Mouse (Mus musculus): Measurements from ENCODE around the gene Arel1. TPM values are rescaled to one million over a fixed set of nuclear protein-coding genes. Genes with fewer than 3 reads are reported as not detected.

Gene Arel1
- polyA plus RNA-seq (2014; fragmentation: Nextera tagmentation; extraction: Ambion mirVana): 41.0 and 45.0 TPM in 2 replicates

DNA sequence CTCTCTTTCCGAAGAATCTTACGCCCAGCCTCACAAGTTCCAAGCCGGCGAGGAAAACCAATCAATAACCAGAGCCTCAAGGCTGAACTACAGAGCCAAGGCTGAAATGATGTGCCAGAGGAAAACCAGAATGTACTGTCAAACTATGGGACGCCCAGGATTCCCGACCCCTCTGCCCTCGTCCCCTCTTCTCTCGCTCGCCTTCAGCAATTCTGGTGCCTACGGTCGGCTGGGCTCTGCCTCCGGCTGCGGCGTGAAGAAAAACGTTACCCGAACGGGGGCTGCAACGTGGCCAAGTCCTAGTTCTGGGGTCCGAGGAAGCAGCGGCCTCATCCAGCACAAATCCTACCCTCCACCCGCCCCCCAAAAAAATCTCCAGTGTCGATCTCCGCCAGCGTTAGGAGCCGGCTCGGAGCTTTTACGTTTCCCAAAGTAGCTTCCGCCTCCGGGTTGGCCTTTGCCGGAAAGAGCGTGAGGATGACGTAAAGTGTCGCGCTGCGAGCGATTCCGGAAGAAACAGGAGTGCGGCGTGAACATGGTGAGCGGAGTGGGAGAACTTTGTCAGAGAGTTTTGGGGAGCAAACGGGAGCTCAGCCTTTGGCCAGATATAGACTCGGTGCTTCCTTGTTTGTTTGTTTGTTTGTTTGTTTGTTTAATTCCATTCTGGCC, at the start of gene Arel1, which contains the start of gene Fcf1:
Gene Arel1 (minus strand): TSS at position 473 of the 669 bp plus-strand sequence.
Gene Fcf1 (plus strand): TSS at position 470 of the 669 bp plus-strand sequence.
- H3K9me3 ChIP-seq (ENCODE audit: control insufficient read depth, low read length): no peaks in the 10 kb centered on the region
- H3K4me1 ChIP-seq (replicated peaks; ENCODE audit: control insufficient read depth, insufficient read depth, low read length): peaks cover 11% of the 10 kb centered on the region
- under 1% methylated on average over 42 of the region's 42 CpGs for WGBS
- H3K4me3 ChIP-seq (replicated peaks; ENCODE audit: low read length): peak within 1 kb of the TSS; percentile 97
- H3K27ac ChIP-seq: peak within 1 kb of the TSS; percentile 71
- ATAC-seq (ENCODE audit: low FRiP score): peak; percentile 86
- peak within 1 kb of the TSS; percentile 77 for H3K4me2 ChIP-seq (replicated peaks)
- H3K27me3 ChIP-seq (ENCODE audit: control insufficient read depth, insufficient read depth, low read length): no peaks in the 10 kb centered on the region
- DNase-seq (ENCODE audit: low spot score): peak; percentile 94
- peak within 1 kb of the TSS; percentile 92 for H3K9ac ChIP-seq
- H3K36me3 ChIP-seq (replicated peaks; ENCODE audit: control insufficient read depth, insufficient read depth): peaks cover 29% of the 10 kb centered on the region

GRCm38 (mm10) chr12:85012185-85012584, 41.5 kb upstream of the Arel1 start:
- Histone ChIP-seq H3K4me2 (replicated peaks) (no peak overlapping the region), H3K4me1 (replicated peaks; ENCODE audit: control insufficient read depth, insufficient read depth, low read length) (no peaks in the 10 kb centered on the region), H3K9me3 (ENCODE audit: control insufficient read depth, low read length) (no peaks in the 10 kb centered on the region), H3K9ac (no peak overlapping the region), H3K36me3 (replicated peaks; ENCODE audit: control insufficient read depth, insufficient read depth) (peaks cover 47% of the 10 kb centered on the region), H3K27ac (no peak overlapping the region), H3K4me3 (replicated peaks; ENCODE audit: low read length) (no peak overlapping the region), H3K27me3 (ENCODE audit: control insufficient read depth, insufficient read depth, low read length) (no peaks in the 10 kb centered on the region)
- DNase-seq (ENCODE audit: low spot score) (no peak), ATAC-seq (ENCODE audit: low FRiP score) (no peak)
- 95% methylated on average over 2 of the region's 2 CpGs for WGBS

DNA sequence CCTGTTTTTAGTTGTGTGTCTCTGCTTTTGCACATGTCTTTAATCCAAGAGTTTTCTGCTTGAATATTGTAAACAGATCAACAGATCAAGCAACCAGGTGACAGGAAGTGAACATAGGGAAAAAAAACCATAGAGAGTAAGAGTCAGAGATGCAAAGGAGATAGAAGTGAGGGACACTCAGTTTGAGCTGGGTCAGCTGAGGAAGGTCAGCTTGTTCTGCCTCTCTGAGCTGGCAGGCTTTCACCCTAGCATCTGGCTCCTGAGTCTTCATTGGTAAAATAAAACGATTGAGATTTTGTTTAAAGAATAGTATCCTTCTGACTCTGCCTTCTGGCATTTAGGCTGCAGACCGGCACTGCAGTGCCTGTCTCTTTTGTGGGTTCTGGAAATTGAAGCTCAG, 39.8 kb upstream of the Arel1 start:
- Histone ChIP-seq H3K27me3 (ENCODE audit: control insufficient read depth, insufficient read depth, low read length) (no peaks in the 10 kb centered on the region), H3K36me3 (replicated peaks; ENCODE audit: control insufficient read depth, insufficient read depth) (peaks cover 31% of the 10 kb centered on the region), H3K4me3 (replicated peaks; ENCODE audit: low read length) (no peak overlapping the region), H3K4me2 (replicated peaks) (no peak overlapping the region), H3K9ac (no peak overlapping the region), H3K27ac (no peak overlapping the region), H3K9me3 (ENCODE audit: control insufficient read depth, low read length) (no peaks in the 10 kb centered on the region), H3K4me1 (replicated peaks; ENCODE audit: control insufficient read depth, insufficient read depth, low read length) (no peaks in the 10 kb centered on the region)
- 95% methylated on average over 2 of the region's 2 CpGs for WGBS
- DNase-seq (ENCODE audit: low spot score) (no peak), ATAC-seq (ENCODE audit: low FRiP score) (no peak)

DNA sequence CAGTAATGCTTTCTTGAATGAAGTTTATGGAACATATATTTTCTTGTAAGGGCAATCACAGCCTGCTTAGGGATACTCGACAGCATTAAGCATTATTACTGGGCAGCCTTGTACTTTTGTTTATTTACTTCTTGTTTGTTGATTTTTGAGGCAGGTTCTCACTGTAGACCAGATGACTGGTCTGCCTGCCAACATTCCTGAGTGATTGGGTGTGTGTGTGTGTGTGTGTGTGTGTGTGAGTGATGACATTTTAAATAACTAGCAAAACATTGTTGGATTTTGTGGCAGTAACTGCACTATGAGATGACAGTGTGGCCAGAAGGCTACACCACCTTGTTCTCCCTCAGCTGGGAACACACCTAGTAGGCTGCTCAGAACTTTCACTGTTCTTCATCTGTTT, 39.1 kb upstream of the Arel1 start:
- Histone ChIP-seq H3K4me2 (replicated peaks) (no peak overlapping the region), H3K9me3 (ENCODE audit: control insufficient read depth, low read length) (no peaks in the 10 kb centered on the region), H3K27me3 (ENCODE audit: control insufficient read depth, insufficient read depth, low read length) (no peaks in the 10 kb centered on the region), H3K27ac (no peak overlapping the region), H3K9ac (no peak overlapping the region), H3K4me3 (replicated peaks; ENCODE audit: low read length) (no peak overlapping the region), H3K36me3 (replicated peaks; ENCODE audit: control insufficient read depth, insufficient read depth) (peaks cover 28% of the 10 kb centered on the region), H3K4me1 (replicated peaks; ENCODE audit: control insufficient read depth, insufficient read depth, low read length) (no peaks in the 10 kb centered on the region)
- ATAC-seq (ENCODE audit: low FRiP score): no peak
- DNase-seq (ENCODE audit: low spot score): no peak
- WGBS: 88% methylated on average over 1 of the region's 1 CpGs

- Histone ChIP-seq H3K9me3 (ENCODE audit: control insufficient read depth, low read length) (no peaks in the 10 kb centered on the region), H3K27me3 (ENCODE audit: control insufficient read depth, insufficient read depth, low read length) (no peaks in the 10 kb centered on the region), H3K36me3 (replicated peaks; ENCODE audit: control insufficient read depth, insufficient read depth) (peaks cover 5% of the 10 kb centered on the region; the same call in 1 of the 2 replicates), H3K4me2 (replicated peaks) (no peak overlapping the region), H3K9ac (no peak overlapping the region), H3K27ac (no peak overlapping the region), H3K4me1 (replicated peaks; ENCODE audit: control insufficient read depth, insufficient read depth, low read length) (no peaks in the 10 kb centered on the region), H3K4me3 (replicated peaks; ENCODE audit: low read length) (no peak overlapping the region)
- ATAC-seq (ENCODE audit: low FRiP score) (no peak), DNase-seq (ENCODE audit: low spot score) (no peak)
Measured at GRCm38 (mm10) chr12:85007021-85007420, 36.3 kb upstream of the Arel1 start.

GRCm38 (mm10) chr12:85006206-85006605, 35.5 kb upstream of the Arel1 start:
- Histone ChIP-seq H3K27ac (no peak overlapping the region), H3K9me3 (ENCODE audit: control insufficient read depth, low read length) (no peaks in the 10 kb centered on the region), H3K4me1 (replicated peaks; ENCODE audit: control insufficient read depth, insufficient read depth, low read length) (0 out of 2 replicates have a peak, but pooled peaks cover under 1% of the 10 kb centered on the region), H3K36me3 (replicated peaks; ENCODE audit: control insufficient read depth, insufficient read depth) (peaks cover 5% of the 10 kb centered on the region; the same call in 1 of the 2 replicates), H3K9ac (no peak overlapping the region), H3K4me3 (replicated peaks; ENCODE audit: low read length) (no peak overlapping the region), H3K27me3 (ENCODE audit: control insufficient read depth, insufficient read depth, low read length) (no peaks in the 10 kb centered on the region), H3K4me2 (replicated peaks) (no peak overlapping the region)
- DNase-seq (ENCODE audit: low spot score) (no peak), ATAC-seq (ENCODE audit: low FRiP score) (no peak)
- WGBS: 88% methylated on average over 1 of the region's 1 CpGs

GRCm38 (mm10) chr12:84999053-84999452, 28.4 kb upstream of the Arel1 start:
- H3K4me1 ChIP-seq (replicated peaks; ENCODE audit: control insufficient read depth, insufficient read depth, low read length): peaks cover 31% of the 10 kb centered on the region
- H3K27me3 ChIP-seq (ENCODE audit: control insufficient read depth, insufficient read depth, low read length): no peaks in the 10 kb centered on the region
- DNase-seq (ENCODE audit: low spot score): no peak
- ATAC-seq (ENCODE audit: low FRiP score): no peak
- no peaks in the 10 kb centered on the region for H3K36me3 ChIP-seq (replicated peaks; ENCODE audit: control insufficient read depth, insufficient read depth)
- H3K9me3 ChIP-seq (ENCODE audit: control insufficient read depth, low read length): no peaks in the 10 kb centered on the region
- H3K4me2 ChIP-seq (replicated peaks): peak overlapping the region; percentile 82
- H3K27ac ChIP-seq: no peak overlapping the region
- peak overlapping the region; percentile 89; the same call in 1 of the 2 replicates for H3K4me3 ChIP-seq (replicated peaks; ENCODE audit: low read length)
- H3K9ac ChIP-seq: no peak overlapping the region

DNA sequence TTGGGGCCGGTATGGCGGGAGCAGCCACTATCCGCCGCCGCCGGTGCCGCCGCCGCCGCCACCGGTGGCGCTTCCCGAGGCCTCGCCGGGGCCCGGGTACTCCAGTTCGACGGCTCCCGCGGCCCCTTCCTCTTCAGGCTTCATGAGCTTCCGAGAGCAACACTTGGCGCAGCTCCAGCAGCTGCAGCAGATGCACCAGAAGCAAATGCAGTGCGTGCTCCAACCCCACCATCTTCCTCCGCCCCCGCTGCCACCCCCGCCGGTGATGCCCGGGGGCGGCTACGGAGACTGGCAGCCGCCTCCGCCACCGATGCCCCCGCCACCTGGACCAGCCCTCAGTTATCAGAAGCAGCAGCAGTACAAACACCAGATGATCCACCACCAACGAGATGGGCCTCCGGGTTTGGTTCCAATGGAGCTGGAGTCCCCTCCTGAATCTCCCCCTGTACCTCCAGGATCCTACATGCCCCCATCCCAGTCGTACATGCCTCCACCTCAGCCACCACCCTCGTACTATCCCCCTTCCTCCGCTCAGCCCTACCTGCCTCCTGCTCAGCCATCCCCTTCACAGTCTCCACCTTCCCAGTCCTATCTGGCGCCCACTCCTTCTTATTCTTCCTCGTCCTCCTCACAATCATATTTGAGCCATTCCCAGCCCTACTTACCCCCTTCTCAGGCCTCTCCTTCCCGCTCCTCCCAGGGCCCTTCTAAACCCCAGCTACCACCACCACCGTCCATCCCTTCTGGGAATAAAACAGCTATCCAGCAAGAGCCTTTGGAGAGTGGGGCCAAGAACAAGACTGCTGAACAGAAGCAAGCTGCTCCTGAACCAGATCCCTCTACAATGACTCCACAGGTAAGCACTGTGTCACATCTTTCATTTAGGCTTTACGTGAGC, 26.1 kb upstream of the Arel1 start:
- H3K27me3 ChIP-seq (ENCODE audit: control insufficient read depth, insufficient read depth, low read length): no peaks in the 10 kb centered on the region
- WGBS: under 1% methylated on average over 40 of the region's 44 CpGs
- no peaks in the 10 kb centered on the region for H3K9me3 ChIP-seq (ENCODE audit: control insufficient read depth, low read length)
- ATAC-seq (ENCODE audit: low FRiP score) (peak; percentile 63; the same call in 1 of the 2 replicates), DNase-seq (ENCODE audit: low spot score) (peak; percentile 29)
- H3K27ac ChIP-seq: peak overlapping the region; percentile 89
- H3K4me1 ChIP-seq (replicated peaks; ENCODE audit: control insufficient read depth, insufficient read depth, low read length): peaks cover 31% of the 10 kb centered on the region
- H3K9ac ChIP-seq: peak overlapping the region; percentile 95
- H3K4me2 ChIP-seq (replicated peaks): peak overlapping the region; percentile 82
- H3K4me3 ChIP-seq (replicated peaks; ENCODE audit: low read length): peak overlapping the region; percentile 89
- no peaks in the 10 kb centered on the region for H3K36me3 ChIP-seq (replicated peaks; ENCODE audit: control insufficient read depth, insufficient read depth)

GRCm38 (mm10) chr12:84996083-84996496, 25.4 kb upstream of the Arel1 start, which contains the start of gene Ylpm1:
TSS of gene Ylpm1 (plus strand) at chr12:84996321.
- no peaks in the 10 kb centered on the region for H3K27me3 ChIP-seq (ENCODE audit: control insufficient read depth, insufficient read depth, low read length)
- H3K4me2 ChIP-seq (replicated peaks): peak within 1 kb of the TSS; percentile 82
- ATAC-seq (ENCODE audit: low FRiP score) (peak; percentile 98), DNase-seq (ENCODE audit: low spot score) (peak; percentile 98)
- peak within 1 kb of the TSS; percentile 95 for H3K9ac ChIP-seq
- H3K36me3 ChIP-seq (replicated peaks; ENCODE audit: control insufficient read depth, insufficient read depth): no peaks in the 10 kb centered on the region
- H3K4me3 ChIP-seq (replicated peaks; ENCODE audit: low read length): peak within 1 kb of the TSS; percentile 89
- WGBS: under 1% methylated on average over 45 of the region's 45 CpGs
- peak within 1 kb of the TSS; percentile 89 for H3K27ac ChIP-seq
- H3K4me1 ChIP-seq (replicated peaks; ENCODE audit: control insufficient read depth, insufficient read depth, low read length): peaks cover 29% of the 10 kb centered on the region
- no peaks in the 10 kb centered on the region for H3K9me3 ChIP-seq (ENCODE audit: control insufficient read depth, low read length)
